Mouse (Mus musculus) embryonic facial prominence, embryonic 11.5 days (tissue): Measurements from ENCODE around the gene Rab11fip4. TPM values are rescaled to one million over a fixed set of nuclear protein-coding genes. Genes with fewer than 3 reads are reported as not detected.

Source experiments
- ATAC-seq: fragments of 200-750 bp; cut with Nextera tagmentation; replicated peaks from 2 replicates; pipeline ENCODE4 v1.8.0; 2017; ENCODE audit warnings: low read depth; ENCODE audit not compliant: insufficient number of reproducible peaks, low FRiP score, low TSS enrichment
- DNase-seq: peaks from one replicate; pipeline ENCODE4 v3.0.0-alpha.2; 2015; ENCODE audit warnings: low spot score
- H3K27ac ChIP-seq: fragments of 300-500 bp; sonication (generic); replicated peaks from 2 replicates; pipeline ENCODE4 v1.5.1; 2014; ENCODE audit warnings: mild to moderate bottlenecking, low read depth, low read length, control low read depth
- H3K27me3 ChIP-seq: fragments of 300-500 bp; sonication (generic); 2 replicates; pipeline ENCODE4 v1.6.1; 2014; ENCODE audit warnings: mild to moderate bottlenecking, low read length, moderate library complexity, mixed read lengths; ENCODE audit not compliant: control insufficient read depth, insufficient read depth
- H3K36me3 ChIP-seq: fragments of 300-500 bp; sonication (generic); replicated peaks from 2 replicates; pipeline ENCODE4 v1.6.1; 2014; ENCODE audit warnings: low read depth, mild to moderate bottlenecking, low read length, moderate library complexity, mixed read lengths; ENCODE audit not compliant: control insufficient read depth, insufficient read depth
- H3K4me1 ChIP-seq: fragments of 300-500 bp; sonication (generic); 2 replicates; pipeline ENCODE4 v1.6.1; 2014; ENCODE audit warnings: low read length, mixed read lengths; ENCODE audit not compliant: control insufficient read depth, insufficient read depth
- H3K4me2 ChIP-seq: fragments of 300-500 bp; sonication (generic); 2 replicates; pipeline ENCODE4 v1.6.1; 2014; ENCODE audit warnings: low read depth, mild to moderate bottlenecking, control low read depth, low read length, moderate library complexity
- H3K4me3 ChIP-seq: fragments of 300-500 bp; sonication (generic); 2 replicates; pipeline ENCODE4 v1.5.1; 2014; ENCODE audit warnings: low read depth, low read length, control low read depth
- H3K9ac ChIP-seq: fragments of 300-500 bp; sonication (generic); replicated peaks from 2 replicates; pipeline ENCODE4 v1.6.1; 2014; ENCODE audit warnings: mild to moderate bottlenecking, control low read depth, low read length
- H3K9me3 ChIP-seq: fragments of 300-500 bp; sonication (generic); replicated peaks from 2 replicates; pipeline ENCODE4 v1.6.1; 2016; ENCODE audit warnings: mild to moderate bottlenecking, low read length, inconsistent platforms, mixed read lengths; ENCODE audit not compliant: control insufficient read depth
- WGBS: fragments of 180-500 bp; shearing (Covaris S2); extraction: QIAGEN DNeasy Blood & Tissue Kit; methylation state at CpG from one replicate; pipeline ENCODE4 v1.1.7; 2014; 5-methylcytosine and 5-hydroxymethylcytosine counted together
- polyA plus RNA-seq: library from polyadenylated mRNA; unstranded; fragments of >200 nt; fragmentation: Nextera tagmentation; extraction: Ambion mirVana; gene quantifications from 2 replicates; pipeline ENCODE4 v1.2.1, GENCODE M21; 2014

The Rab11fip4 gene
- polyA plus RNA-seq, 1 experiment from 2014 or later: 9.2 TPM

DNA sequence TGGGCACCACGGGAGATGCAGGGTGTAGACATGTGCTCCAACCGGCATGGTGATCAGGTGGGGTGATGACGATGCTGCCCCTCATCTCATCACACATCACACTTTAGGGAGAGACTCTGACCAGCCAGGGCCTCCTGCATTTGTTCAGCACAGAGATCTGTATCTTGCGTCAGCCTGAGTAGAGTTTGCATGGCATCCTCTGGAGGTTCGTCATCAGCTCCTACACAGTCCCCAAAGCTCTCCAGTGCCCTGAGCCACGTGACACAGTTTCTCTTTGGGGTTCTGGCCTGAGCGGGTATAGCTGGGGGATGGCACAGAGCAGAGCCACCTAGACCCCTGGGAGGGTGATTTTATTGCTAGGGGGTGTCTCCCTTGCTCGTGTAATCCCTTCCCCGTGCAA, 86.4 kb downstream of the Rab11fip4 start:
- H3K4me1 ChIP-seq: no peaks in the 10 kb centered on the region; the same call in 1 of the 2 replicates
- DNase-seq (no peak), ATAC-seq (no peak)
- no peak overlapping the region for H3K4me3 ChIP-seq
- no peak overlapping the region for H3K4me2 ChIP-seq
- no peaks in the 10 kb centered on the region for H3K9me3 ChIP-seq
- H3K36me3 ChIP-seq: no peaks in the 10 kb centered on the region
- H3K27me3 ChIP-seq: no peaks in the 10 kb centered on the region
- 85% methylated on average over 9 of the region's 9 CpGs for WGBS
- H3K27ac ChIP-seq: no peak overlapping the region
- no peak overlapping the region; the same call in 1 of the 2 replicates for H3K9ac ChIP-seq

DNA sequence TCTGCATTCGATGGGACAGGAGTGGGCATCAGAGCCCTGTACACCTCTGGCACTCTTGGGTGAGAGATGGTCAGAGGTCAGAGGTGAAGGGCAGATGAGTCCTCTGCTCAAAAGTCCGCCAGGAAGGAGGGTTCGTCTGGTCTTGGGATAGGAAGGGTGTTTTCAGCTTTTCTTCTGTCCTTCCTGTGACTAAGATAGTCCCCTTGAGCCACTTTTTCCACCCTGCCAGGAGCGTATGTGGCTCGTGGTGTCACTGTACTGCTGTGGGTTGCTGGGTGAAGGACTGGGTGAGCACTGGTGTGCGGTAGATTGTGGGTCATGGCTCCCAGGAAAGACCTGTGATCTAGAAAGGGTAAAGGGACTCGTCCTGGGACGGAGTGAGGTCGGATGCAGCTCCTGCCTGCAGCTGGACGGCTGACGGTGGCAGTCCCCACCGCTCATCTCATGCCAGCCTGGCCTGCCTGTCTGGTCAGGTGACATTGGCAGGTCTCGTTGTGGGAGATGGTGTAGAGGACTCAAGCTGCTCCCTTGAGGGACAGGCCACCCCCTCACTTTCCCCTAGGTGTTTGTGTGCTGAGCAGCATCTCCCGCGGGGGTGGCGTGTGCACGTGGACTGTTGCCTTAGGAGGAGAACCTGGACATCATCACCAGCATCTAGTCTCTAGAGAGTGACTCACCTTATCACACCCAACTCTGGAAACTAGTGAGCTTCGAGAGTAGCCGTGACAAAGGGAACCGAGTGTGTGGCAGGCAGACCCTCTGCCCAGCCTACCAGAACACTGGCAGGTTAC, 87.5 kb downstream of the Rab11fip4 start:
- DNase-seq (no peak), ATAC-seq (no peak)
- 81% methylated on average over 20 of the region's 20 CpGs for WGBS
- H3K4me1 ChIP-seq: no peaks in the 10 kb centered on the region; the same call in 1 of the 2 replicates
- no peaks in the 10 kb centered on the region; the same call in 1 of the 2 replicates for H3K36me3 ChIP-seq
- H3K9me3 ChIP-seq: no peaks in the 10 kb centered on the region
- no peak overlapping the region for H3K27ac ChIP-seq
- H3K4me3 ChIP-seq: no peak overlapping the region
- H3K27me3 ChIP-seq: no peaks in the 10 kb centered on the region
- H3K4me2 ChIP-seq: no peak overlapping the region
- no peak overlapping the region for H3K9ac ChIP-seq

DNA sequence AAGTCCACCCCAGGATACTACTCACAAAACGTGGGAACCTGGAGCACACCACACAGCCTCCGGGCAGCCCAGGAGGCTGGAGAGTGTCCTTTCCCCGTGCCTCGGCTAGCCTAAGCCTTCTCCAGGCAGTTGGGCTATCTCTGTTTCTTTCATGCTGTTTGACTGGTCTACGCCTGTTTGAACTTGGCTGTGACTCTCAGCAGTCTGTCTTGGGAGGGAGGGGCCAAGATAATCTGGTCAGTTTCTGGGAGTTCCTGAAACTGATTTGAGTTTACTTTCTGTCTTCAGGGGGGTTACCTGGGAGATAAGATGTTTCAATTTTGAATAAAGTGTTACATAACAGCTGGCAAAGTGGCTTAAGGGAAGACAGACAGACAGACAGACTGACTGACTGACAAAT, 88.9 kb downstream of the Rab11fip4 start:
- Histone ChIP-seq H3K36me3 (no peaks in the 10 kb centered on the region; the same call in 1 of the 2 replicates), H3K4me1 (no peaks in the 10 kb centered on the region), H3K9ac (no peak overlapping the region), H3K27ac (no peak overlapping the region), H3K9me3 (no peaks in the 10 kb centered on the region), H3K27me3 (no peaks in the 10 kb centered on the region), H3K4me2 (no peak overlapping the region), H3K4me3 (no peak overlapping the region)
- no peak for DNase-seq
- WGBS: 82% methylated on average over 5 of the region's 5 CpGs
- ATAC-seq: no peak

DNA sequence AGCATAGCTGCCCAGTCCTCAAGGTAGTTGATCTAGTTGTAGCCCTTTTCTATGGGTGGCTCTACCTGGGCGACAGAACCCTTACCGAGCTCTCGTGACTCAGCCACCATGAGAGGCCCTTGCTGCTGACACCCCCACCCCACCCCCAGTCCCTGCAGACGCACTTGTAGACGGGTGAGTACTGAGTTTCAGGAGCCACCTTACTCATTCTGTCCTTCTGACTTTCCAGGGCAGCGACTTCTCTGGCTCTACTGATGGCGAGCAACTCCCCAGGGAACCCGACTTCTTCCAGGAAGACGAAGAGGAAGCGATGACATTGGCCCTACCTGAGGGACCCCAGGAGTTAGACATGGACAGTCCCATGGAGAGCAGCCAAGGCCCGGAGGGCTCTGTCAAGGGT, 89.5 kb downstream of the Rab11fip4 start:
- H3K4me2 ChIP-seq: no peak overlapping the region
- H3K9me3 ChIP-seq: no peaks in the 10 kb centered on the region
- WGBS: 89% methylated on average over 11 of the region's 11 CpGs
- no peaks in the 10 kb centered on the region for H3K4me1 ChIP-seq
- H3K9ac ChIP-seq: no peak overlapping the region
- no peak overlapping the region for H3K27ac ChIP-seq
- DNase-seq (no peak), ATAC-seq (no peak)
- H3K36me3 ChIP-seq: no peaks in the 10 kb centered on the region; the same call in 1 of the 2 replicates
- H3K27me3 ChIP-seq: no peaks in the 10 kb centered on the region
- H3K4me3 ChIP-seq: no peak overlapping the region

DNA sequence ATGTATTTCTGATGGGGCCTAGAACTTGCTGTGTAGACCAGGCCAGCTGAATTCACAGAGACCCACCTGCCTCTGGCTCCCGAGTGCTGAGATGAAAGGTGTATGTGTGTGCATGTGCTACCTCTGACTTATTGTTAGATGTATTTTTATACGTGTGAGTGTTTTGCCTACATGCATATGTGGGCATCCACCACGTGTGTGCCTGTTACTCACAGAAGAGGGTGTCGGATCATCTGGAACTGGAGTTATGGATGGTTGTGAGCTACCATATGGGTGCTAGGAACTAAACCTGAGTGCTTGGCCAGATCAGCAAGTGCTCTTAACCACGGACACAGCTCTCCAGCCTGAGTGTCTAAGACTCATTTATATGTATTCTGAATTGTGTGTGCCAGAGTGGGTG, 90.2 kb downstream of the Rab11fip4 start:
- 81% methylated on average over 5 of the region's 5 CpGs for WGBS
- no peaks in the 10 kb centered on the region for H3K4me1 ChIP-seq
- no peak overlapping the region for H3K4me3 ChIP-seq
- H3K27me3 ChIP-seq: no peaks in the 10 kb centered on the region
- no peak overlapping the region for H3K9ac ChIP-seq
- ATAC-seq (no peak), DNase-seq (no peak)
- H3K27ac ChIP-seq: no peak overlapping the region
- H3K9me3 ChIP-seq: no peaks in the 10 kb centered on the region
- H3K4me2 ChIP-seq: no peak overlapping the region
- no peaks in the 10 kb centered on the region; the same call in 1 of the 2 replicates for H3K36me3 ChIP-seq

DNA sequence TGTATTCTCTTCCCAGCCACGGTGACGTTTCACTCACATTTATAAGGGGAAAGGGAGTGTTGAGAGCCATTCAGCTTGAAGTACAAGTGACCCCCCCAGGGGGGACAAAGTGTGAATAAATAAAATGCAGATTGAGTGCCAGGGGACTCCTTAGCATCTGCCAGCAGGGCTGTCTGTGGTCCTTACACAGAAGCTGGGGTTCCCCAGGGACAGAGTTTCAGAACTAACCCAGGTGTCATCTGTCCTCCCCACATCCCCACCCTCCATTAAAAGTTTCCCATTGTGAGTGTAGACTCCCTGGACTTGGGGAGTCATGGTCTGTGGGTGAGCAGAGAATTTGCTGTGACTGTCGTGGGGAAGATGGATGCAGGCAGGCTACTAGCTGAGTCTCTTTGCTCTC, 90.8 kb downstream of the Rab11fip4 start:
- DNase-seq (no peak), ATAC-seq (no peak)
- Histone ChIP-seq H3K9ac (no peak overlapping the region), H3K4me3 (no peak overlapping the region), H3K9me3 (no peaks in the 10 kb centered on the region), H3K27me3 (no peaks in the 10 kb centered on the region), H3K4me1 (no peaks in the 10 kb centered on the region), H3K27ac (no peak overlapping the region), H3K4me2 (no peak overlapping the region), H3K36me3 (no peaks in the 10 kb centered on the region; the same call in 1 of the 2 replicates)
- 64% methylated on average over 3 of the region's 3 CpGs for WGBS

DNA sequence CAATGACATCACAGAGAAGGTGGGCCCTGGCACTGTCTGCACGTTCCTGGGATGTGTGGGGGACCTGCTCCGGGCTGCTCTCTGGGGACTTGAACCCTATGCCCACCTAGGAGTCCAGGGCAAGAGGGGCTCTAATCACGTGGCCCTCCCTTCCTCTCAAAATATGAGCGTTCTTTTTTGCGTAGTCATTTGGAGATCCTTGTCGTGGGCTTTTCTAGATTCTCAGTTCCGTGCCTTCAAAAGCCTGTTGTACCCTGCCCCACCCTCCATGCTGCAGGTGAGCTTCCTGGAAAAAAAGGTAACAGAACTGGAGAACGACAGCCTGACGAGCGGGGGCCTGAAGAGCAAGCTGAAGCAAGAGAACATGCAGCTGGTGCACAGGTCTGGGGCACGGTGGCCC, 94.1 kb downstream of the Rab11fip4 start:
- H3K4me3 ChIP-seq: no peak overlapping the region
- no peak overlapping the region for H3K9ac ChIP-seq
- no peaks in the 10 kb centered on the region for H3K4me1 ChIP-seq
- no peak overlapping the region for H3K4me2 ChIP-seq
- ATAC-seq: no peak
- 89% methylated on average over 11 of the region's 11 CpGs for WGBS
- H3K27me3 ChIP-seq: no peaks in the 10 kb centered on the region
- DNase-seq: no peak
- H3K27ac ChIP-seq: no peak overlapping the region
- H3K36me3 ChIP-seq: no peaks in the 10 kb centered on the region; the same call in 1 of the 2 replicates
- no peaks in the 10 kb centered on the region for H3K9me3 ChIP-seq

DNA sequence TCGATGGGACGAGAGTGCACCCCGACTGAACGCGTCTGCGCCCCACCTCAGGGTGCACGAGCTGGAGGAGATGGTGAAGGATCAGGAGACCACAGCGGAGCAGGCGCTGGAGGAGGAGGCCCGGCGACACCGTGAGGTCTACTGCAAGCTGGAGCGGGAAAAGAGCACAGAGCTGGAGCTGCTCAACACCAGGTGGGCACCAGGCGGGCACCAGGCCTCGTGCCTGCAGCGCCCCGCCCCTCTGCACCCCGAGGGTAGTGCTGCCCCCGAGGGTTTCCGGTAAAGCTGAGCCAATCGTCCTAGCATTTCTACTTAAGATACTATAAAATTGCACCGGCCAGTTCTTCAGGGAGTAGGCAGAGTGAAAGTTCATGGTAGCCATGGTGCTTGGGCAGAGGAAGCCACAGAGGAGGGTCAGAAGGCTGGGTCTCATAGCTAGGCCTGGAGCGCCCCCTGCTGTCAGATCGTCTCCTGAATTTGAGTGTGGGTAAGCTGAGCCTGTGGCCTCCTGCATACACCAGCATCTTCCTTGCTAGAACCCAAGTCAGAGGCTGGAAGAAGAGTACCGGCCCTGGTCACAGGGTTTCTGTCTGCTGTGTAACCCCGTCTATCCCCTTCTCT, 95.6 kb downstream of the Rab11fip4 start:
- no peaks in the 10 kb centered on the region for H3K27me3 ChIP-seq
- no peaks in the 10 kb centered on the region for H3K4me1 ChIP-seq
- peak; percentile 95 for DNase-seq
- ATAC-seq: peak; percentile 57; the same call in 1 of the 2 replicates
- WGBS: 67% methylated on average over 26 of the region's 26 CpGs
- no peaks in the 10 kb centered on the region for H3K9me3 ChIP-seq
- no peak overlapping the region for H3K9ac ChIP-seq
- H3K27ac ChIP-seq: no peak overlapping the region
- no peak overlapping the region for H3K4me2 ChIP-seq
- no peaks in the 10 kb centered on the region; the same call in 1 of the 2 replicates for H3K36me3 ChIP-seq
- no peak overlapping the region for H3K4me3 ChIP-seq
